Mouse (Mus musculus) cerebellum, adult 8-10 months (tissue): ENCODE data around the gene Lrba.

Experiments used
- DNase-seq: peaks from one replicate; pipeline ENCODE4 v3.0.0; 2022

Lrba gene

GRCm38 (mm10) chr3:86224564-86225421 is at the start of gene Lrba:
Lrba (plus strand) TSS chr3:86224680.
- DNase-seq: peak; percentile 83

- no peak for DNase-seq
These were observed 44.8 kb upstream of the Lrba start for GRCm38 (mm10) chr3:86179714-86180113.

DNA sequence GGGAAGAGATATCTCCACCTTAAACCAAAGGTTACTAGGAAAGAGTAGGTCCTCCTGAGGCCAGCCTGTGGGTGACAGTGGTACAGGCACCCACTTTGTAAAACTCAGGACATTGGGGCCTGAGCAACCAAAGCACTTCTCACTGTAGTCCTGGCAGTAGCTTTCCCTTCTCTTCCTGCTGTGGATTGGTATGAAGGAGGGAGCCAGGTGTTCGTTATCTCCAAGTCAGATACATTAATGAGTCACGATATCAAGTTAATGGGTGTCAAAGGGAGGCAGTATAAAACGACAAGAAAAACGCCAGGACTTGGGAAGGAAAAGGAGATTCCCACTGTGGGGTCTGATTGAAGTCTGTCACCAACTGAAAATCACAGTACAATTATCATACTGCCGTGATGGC is 43.4 kb upstream of the Lrba start:
- DNase-seq: no peak

GRCm38 (mm10) chr3:86184546-86184945 is 39.9 kb upstream of the Lrba start:
- DNase-seq: no peak

DNA sequence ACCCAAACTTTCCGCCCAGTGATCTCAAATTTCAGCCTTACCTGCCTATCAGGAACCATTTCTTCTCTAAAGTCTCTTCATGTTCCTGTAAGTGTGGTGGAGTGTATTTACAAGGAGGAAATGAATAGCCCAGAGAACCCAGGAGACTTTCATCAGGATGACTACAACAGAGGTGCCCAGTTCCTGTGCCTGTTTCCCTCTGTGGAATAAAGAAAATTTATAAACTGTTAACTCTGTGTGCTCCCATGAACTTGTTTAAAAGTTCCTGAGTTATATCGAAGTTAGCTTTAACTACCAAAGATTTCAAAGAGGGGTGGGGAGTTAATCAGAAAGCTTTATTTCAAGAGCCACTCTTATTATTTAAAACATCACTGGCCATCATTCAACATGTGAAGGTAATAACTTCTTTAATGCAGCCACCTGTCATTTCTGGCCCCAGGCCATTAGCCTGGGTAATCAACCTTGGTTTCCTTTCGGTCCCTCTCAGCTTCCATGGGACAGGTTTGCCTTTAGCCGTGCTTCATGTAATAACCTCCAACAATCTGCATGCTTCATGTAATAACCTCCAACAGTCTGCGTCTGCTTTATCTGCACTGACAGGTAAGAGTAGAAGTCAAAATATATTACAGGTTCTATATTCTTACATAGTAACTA is 36.6 kb upstream of the Lrba start:
- DNase-seq: no peak

GRCm38 (mm10) chr3:86195981-86196380 is 28.5 kb upstream of the Lrba start:
- no peak for DNase-seq

DNA sequence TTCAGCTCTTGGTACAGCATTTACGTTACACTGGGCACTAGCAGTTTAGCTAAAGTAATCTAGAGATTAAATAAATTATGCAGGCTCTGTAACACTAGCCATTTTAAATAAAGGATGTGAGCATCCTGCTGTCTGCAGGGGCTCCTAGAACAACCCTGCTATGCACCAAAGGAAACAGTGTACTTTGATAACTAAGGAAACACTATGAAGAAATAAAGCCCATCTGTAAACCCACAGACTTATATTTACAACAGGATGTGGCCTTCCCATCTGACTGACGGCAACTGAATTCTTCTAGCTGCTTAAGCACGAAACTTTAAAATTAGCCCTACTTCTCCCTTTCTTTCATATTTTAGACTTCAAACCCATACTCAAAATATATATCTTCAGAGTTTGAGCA is 28.0 kb upstream of the Lrba start:
- DNase-seq: no peak

GRCm38 (mm10) chr3:86201645-86202175 is 22.8 kb upstream of the Lrba start:
- no peak for DNase-seq

DNA sequence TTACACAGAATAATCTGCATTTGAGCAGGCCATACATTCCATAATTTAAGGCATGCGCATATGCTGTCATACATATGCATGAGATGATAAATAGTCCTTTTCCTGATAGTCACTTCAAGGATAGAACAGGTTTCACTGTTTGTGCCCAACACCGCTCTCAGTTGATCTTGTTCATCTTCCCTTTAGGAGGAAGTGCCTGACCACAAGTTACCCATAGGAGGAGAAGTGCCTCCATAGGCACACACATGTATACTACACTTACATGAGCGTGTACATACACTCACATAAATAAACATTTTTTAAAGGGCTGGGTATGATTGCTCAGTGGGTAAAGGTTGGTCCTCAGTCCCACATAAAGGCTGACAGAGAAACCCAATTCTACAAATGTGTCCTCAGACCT is 22.0 kb upstream of the Lrba start:
- no peak for DNase-seq

DNA sequence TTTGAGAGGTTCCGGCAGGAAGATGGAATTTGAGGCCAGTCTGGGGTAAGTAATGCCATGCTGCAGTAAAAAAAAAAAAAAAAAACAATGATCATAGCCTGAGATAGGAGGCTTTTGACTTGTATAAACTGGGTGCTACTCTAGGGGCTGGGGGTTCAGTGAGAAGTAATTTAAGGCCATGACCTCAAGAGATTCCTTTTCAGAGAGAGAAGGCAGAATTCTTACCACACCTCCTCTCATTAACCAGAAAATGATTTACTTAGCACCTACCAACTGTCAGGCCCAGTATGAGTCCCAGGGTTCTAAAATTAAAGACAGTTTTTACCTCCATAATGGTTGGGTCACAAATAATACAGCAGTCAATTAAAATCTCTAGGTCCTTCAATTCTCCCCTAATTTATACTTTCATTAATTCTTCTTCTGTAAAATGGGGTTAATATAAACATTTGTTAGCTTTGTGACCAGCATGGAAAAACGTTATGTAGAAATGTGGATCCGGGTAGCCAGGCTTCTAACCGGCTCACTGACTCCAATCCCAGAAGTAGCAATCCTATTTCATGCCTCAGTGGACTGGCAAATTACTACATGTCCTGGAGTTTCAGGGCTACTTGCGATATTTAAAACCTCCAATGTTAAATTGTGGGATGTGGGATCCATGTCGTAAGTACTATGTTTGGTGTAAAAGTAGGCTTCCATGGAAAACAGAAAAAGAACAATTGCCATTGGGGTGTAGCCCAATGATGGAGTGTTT is 19.7 kb upstream of the Lrba start:
- no peak for DNase-seq

- DNase-seq: no peak
These were observed 17.9 kb upstream of the Lrba start for GRCm38 (mm10) chr3:86206556-86206955.

DNA sequence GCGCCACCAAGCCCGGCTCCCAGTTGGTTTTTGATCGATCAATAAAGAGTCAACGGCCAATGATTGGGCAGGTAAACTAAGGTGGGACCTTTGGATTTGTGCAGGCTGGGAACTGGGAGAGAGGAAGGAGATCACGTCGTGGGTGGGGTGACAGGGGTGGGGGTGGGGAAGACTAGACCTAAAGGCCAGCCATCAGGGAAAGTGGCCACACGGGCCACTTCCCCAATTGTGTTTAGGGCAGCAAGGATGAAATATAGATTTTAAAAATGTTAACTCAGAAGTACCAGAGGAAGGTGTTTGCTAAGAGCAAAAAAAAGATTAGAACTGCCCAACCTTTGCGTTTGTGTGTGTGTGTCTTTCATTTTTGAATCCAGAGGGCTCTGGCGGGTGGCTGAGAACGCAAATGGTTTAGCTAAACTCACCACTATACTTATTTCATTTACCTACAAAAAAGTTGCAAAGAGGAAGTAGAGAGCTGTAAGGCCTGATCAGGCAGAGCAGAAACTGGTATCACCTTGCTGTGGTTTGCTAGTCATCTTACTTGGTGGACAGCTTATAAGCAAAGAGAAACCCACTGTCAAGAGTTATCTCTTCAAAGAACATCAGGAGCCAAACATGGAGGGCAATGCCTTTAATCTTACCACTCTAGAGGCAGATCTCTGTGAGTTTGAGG is 14.1 kb upstream of the Lrba start:
- no peak for DNase-seq

DNA sequence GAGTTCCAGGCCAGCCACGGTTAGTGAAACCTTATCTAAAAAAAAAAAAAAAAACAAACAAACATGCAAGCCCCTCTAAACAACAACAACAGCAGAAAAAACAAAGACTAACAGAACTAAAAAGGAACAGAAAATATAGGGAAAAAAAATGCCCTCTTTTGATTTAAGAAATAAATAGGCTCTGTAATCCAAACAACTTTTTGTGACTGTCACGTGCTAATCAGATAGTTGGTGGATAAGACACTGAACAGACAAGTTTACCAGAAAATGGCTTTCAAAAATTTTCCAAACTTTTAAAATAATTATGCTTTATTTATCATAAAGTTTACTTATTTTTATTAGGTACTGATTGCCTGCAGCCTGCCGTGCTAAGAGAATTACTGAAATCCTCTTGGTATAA is 13.5 kb upstream of the Lrba start:
- no peak for DNase-seq

DNA sequence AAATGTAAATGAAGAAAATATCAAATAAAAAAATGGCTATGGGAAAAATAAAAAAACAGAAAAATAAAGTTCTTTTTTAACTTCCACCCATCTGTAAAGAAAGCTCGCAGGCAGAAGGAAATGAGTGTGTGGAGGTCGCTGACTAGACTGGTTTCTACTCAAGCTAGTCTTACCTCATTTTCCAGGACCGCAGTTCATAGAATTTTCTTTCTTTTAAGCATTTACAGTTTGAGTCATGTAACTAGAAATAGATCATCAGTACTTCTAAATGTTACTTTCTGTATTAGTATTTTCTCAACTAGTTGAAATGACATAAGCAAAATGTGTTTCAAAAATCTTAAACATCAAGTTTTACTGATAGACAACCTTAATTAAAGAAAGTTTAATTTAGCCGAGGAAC is 10.2 kb upstream of the Lrba start:
- no peak for DNase-seq

DNA sequence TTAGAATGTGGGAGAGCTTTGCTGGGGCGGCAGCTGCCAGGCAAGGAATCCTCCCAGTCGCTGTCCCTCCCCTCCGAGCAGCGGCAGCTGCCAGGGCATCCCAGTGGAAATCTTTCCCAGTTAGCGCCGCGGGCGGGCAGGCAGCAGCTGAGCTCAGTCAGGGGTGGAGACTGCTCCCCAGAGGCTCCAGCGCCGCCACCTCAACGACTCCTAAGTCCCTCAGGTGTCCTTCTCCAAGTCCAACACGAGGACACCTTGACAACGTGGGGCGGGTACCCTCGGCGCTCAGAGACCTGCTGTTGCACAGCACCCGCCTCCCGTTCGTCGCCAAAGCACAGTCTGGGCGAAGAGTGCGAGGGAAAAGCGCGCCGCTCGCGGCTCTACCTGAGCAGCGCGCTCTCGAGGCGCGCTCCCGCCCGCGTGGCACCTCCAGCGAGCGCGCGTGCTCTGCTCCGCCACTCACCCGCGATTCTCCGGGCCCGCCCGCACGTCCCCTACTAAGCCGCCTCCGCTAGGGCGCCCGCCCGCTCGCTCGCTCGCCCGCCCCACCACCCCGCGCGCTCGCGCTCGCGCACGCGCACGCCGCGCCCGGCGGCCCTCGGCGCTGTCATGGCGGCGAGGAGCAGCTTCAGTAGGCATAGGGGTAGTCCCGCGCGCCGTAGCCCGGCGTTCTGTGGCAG is 706 bp upstream of the Lrba start:
- DNase-seq: peak; percentile 92

DNA sequence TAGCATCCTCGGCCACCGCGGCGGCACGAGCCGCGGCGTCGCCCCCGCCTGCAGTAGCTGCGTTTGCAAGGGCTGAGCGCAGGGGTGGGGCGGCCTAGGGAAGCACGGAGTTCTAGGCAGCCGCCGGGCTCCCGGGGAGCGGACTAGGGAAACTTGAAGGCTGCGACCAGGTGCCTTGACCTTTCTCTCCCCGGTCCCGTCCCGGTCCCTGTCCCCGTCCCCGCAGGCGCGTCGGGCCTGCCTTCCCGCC is 241 bp upstream of the Lrba start:
- DNase-seq: no peak

DNA sequence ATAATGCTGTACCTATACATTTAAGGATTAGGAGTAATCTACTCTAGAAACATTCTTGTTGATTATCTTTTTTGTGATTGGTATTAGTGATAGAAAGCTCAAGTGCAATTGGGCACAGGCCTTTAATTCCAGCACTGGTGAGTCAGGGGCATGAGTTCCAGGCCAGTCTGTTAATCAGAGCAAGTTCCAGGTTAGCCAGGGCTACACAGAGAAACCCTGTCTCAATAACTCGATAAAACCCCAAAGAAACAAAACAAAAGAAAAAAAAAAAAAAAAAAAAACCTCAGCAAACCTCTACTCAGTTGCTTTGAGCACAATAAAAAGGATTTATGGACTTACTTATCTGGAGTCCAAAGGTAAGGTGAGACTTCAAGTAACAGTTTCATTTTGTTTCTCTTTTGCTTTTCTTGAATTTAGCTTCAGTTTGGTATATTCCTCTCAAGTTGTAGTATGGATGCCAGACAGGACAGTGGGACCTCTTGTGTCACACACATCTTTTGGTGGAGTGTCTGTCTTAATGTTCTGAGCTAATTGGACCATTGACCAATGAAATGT is 7.1 kb downstream of the Lrba start:
- DNase-seq: no peak

- no peak for DNase-seq
These were observed 22.7 kb downstream of the Lrba start for GRCm38 (mm10) chr3:86247193-86247592.

GRCm38 (mm10) chr3:86251212-86251611 is 26.7 kb downstream of the Lrba start:
- DNase-seq: no peak

- DNase-seq: no peak
These were observed 28.1 kb downstream of the Lrba start for GRCm38 (mm10) chr3:86252588-86252987.

- DNase-seq: peak; percentile 21
These were observed 28.6 kb downstream of the Lrba start for GRCm38 (mm10) chr3:86253071-86253470.

GRCm38 (mm10) chr3:86253791-86254190 is 29.3 kb downstream of the Lrba start:
- DNase-seq: no peak
